Mouse (Mus musculus) embryonic facial prominence, embryonic 12.5 days (tissue): ENCODE results near the gene Fam184a. TPM values are rescaled to one million over a fixed set of nuclear protein-coding genes. Genes with fewer than 3 reads are reported as not detected.

Experiments used
- ATAC-seq: fragments of 200-750 bp; cut with Nextera tagmentation; 2 replicates; pipeline ENCODE4 v1.8.0; 2017; ENCODE audit not compliant: insufficient number of reproducible peaks, insufficient read depth, low FRiP score, low TSS enrichment
- H3K27ac ChIP-seq: fragments of 300-500 bp; sonication (generic); 2 replicates; pipeline ENCODE4 v1.5.1; 2016; ENCODE audit warnings: mild to moderate bottlenecking
- H3K27me3 ChIP-seq: fragments of 300-500 bp; sonication (generic); 2 replicates; pipeline ENCODE4 v1.6.1; 2016; ENCODE audit warnings: mild to moderate bottlenecking, moderate library complexity
- H3K36me3 ChIP-seq: fragments of 300-500 bp; sonication (generic); 2 replicates; pipeline ENCODE4 v1.6.1; 2016; ENCODE audit warnings: mild to moderate bottlenecking
- H3K4me1 ChIP-seq: fragments of 300-500 bp; sonication (generic); 2 replicates; pipeline ENCODE4 v1.6.1; 2016
- H3K4me2 ChIP-seq: fragments of 300-500 bp; sonication (generic); replicated peaks from 2 replicates; pipeline ENCODE4 v1.6.1; 2016; ENCODE audit warnings: mild to moderate bottlenecking, moderate library complexity
- H3K4me3 ChIP-seq: fragments of 300-500 bp; sonication (generic); 2 replicates; pipeline ENCODE4 v1.5.1; 2016; ENCODE audit warnings: mild to moderate bottlenecking
- H3K9ac ChIP-seq: fragments of 300-500 bp; sonication (generic); 2 replicates; pipeline ENCODE4 v1.6.1; 2016; ENCODE audit warnings: mild to moderate bottlenecking, moderate library complexity
- H3K9me3 ChIP-seq: fragments of 300-500 bp; sonication (generic); 2 replicates; pipeline ENCODE4 v1.6.1; 2016; ENCODE audit warnings: mild to moderate bottlenecking, moderate library complexity
- WGBS: fragments of 180-500 bp; shearing (Covaris S2); methylation state at CpG from one replicate; pipeline ENCODE4 v1.1.7; 2016; 5-methylcytosine and 5-hydroxymethylcytosine counted together
- polyA plus RNA-seq: library from polyadenylated mRNA; unstranded; fragments of >200 nt; fragmentation: Nextera tagmentation; extraction: Ambion mirVana; gene quantifications from 2 replicates; pipeline ENCODE4 v1.2.1, GENCODE M21; 2016

The Fam184a gene
- polyA plus RNA-seq, 1 experiment from 2014 or later = 8.4 TPM

DNA sequence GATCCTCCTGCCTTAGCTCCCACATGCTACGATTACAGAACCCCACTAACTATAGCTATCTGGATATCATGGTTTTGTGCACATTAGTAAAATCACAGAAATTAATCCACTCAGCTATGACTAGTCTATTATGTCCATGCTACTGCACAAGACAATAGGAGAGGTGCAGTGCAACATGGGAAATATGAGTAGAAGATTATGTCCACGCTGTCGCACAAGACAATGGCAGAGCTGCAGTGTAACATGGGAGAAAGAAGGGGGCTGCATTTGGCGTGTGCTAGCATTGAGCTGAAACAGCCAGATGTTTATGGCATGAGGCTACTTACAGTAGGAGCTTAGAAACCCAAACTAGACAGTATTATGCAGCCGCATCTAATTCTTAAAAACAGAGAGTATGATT is 8.0 kb downstream of the Fam184a start:
- 66% methylated on average over 5 of the region's 5 CpGs for WGBS
- ATAC-seq = no peak
- H3K9ac ChIP-seq = no peak overlapping the region

DNA sequence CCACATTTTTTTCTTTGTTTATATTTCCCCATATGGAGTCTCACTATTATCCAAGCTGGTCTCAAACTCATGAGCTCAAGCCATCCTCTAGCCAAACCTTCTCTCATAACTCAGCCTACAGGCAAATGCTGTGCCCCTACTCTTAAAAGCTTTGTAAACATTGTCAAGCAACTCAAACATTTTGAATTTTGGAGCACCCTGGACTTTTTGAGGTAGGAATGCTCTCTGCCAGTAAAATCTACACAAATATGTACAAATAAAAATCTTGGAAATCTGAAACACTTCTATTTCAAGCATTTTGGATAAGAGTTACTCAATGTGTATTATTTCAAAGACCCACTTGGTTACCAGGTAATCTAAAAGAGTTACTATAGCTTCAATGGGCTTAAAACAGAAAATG is 10.9 kb downstream of the Fam184a start:
- Histone ChIP-seq H3K4me2 (no peak overlapping the region), H3K27ac (no peak overlapping the region), H3K36me3 (no peaks in the 10 kb centered on the region), H3K4me3 (no peak overlapping the region), H3K9me3 (no peaks in the 10 kb centered on the region), H3K9ac (no peak overlapping the region), H3K4me1 (no peaks in the 10 kb centered on the region), H3K27me3 (no peaks in the 10 kb centered on the region)
- ATAC-seq = no peak

More for the DNA sequence above, 8.0 kb downstream of the Fam184a start:
- Histone ChIP-seq H3K27ac (no peak overlapping the region), H3K27me3 (no peaks in the 10 kb centered on the region), H3K4me1 (no peaks in the 10 kb centered on the region), H3K9me3 (no peaks in the 10 kb centered on the region), H3K36me3 (no peaks in the 10 kb centered on the region), H3K4me2 (no peak overlapping the region), H3K4me3 (no peak overlapping the region)

DNA sequence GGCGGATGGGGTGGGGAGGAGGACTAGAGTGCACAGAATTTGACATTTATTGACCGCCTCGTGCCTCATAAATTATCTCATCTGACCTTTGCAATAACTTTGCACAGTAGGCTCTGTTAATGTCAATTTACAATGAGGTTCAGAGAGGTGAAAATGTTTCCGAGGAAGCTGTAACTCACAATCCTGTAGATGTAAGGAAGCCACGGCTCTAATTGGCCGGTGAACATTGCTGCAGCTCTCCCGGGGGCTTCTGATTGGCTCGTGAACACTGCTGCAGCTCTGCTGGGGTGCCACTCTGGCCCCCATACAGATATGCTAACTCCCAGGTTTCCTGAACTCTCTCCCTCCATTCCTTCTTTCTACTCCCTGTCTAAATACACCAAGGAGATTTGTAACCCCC is 12.1 kb downstream of the Fam184a start:
- no peaks in the 10 kb centered on the region for H3K9me3 ChIP-seq
- H3K4me1 ChIP-seq = no peaks in the 10 kb centered on the region
- no peak for ATAC-seq
- H3K27ac ChIP-seq = no peak overlapping the region
- H3K4me2 ChIP-seq = no peak overlapping the region
- no peak overlapping the region for H3K9ac ChIP-seq
- no peaks in the 10 kb centered on the region for H3K36me3 ChIP-seq
- WGBS = 81% methylated on average over 8 of the region's 8 CpGs
- H3K4me3 ChIP-seq = no peak overlapping the region
- H3K27me3 ChIP-seq = no peaks in the 10 kb centered on the region

- Histone ChIP-seq H3K9ac (no peak overlapping the region), H3K4me3 (no peak overlapping the region), H3K36me3 (no peaks in the 10 kb centered on the region), H3K4me1 (no peaks in the 10 kb centered on the region), H3K4me2 (no peak overlapping the region), H3K27me3 (no peaks in the 10 kb centered on the region), H3K9me3 (no peaks in the 10 kb centered on the region), H3K27ac (no peak overlapping the region)
- no peak for ATAC-seq
- 72% methylated on average over 7 of the region's 7 CpGs for WGBS
Measured at GRCm38 (mm10) chr10:53735201-53735865, 15.6 kb downstream of the Fam184a start.

DNA sequence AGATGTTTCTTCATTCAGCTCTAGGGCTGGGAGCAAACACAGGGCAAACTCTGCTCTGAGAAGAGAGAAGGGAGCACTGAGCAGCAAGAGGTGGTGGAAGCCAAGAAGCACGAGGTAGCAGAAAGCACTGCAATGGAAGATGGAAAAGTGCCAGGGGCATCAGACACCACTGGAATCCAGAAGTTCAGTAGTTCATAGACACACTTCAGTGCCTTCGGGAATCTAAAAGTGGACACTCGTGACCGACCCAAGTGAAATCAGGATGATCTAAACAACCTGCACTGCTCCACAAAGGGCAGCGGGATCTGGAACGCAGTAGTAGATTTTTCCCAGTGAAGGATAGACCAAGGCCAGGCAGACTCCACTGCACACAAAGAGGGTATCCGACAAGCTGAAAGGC is 18.6 kb downstream of the Fam184a start:
- H3K36me3 ChIP-seq = no peaks in the 10 kb centered on the region
- 84% methylated on average over 7 of the region's 7 CpGs for WGBS
- H3K27me3 ChIP-seq = no peaks in the 10 kb centered on the region
- H3K4me1 ChIP-seq = peaks cover 7% of the 10 kb centered on the region; the same call in 1 of the 2 replicates
- H3K9ac ChIP-seq = no peak overlapping the region
- no peak overlapping the region for H3K4me2 ChIP-seq
- H3K9me3 ChIP-seq = no peaks in the 10 kb centered on the region
- H3K27ac ChIP-seq = no peak overlapping the region
- no peak for ATAC-seq
- no peak overlapping the region for H3K4me3 ChIP-seq

- Histone ChIP-seq H3K4me3 (no peak overlapping the region), H3K27me3 (no peaks in the 10 kb centered on the region), H3K9me3 (no peaks in the 10 kb centered on the region), H3K4me2 (no peak overlapping the region), H3K36me3 (no peaks in the 10 kb centered on the region), H3K4me1 (peaks cover 7% of the 10 kb centered on the region; the same call in 1 of the 2 replicates), H3K9ac (no peak overlapping the region), H3K27ac (no peak overlapping the region)
- 0 out of 2 replicates have a peak, but pooled peaks have one; percentile 41 for ATAC-seq
- 17% methylated on average over 1 of the region's 1 CpGs for WGBS
Measured at GRCm38 (mm10) chr10:53728883-53729282, 22.0 kb downstream of the Fam184a start.

GRCm38 (mm10) chr10:53725301-53725700 is 25.6 kb downstream of the Fam184a start:
- 39% methylated on average over 2 of the region's 2 CpGs for WGBS
- Histone ChIP-seq H3K27ac (no peak overlapping the region), H3K36me3 (no peaks in the 10 kb centered on the region), H3K4me2 (no peak overlapping the region), H3K4me3 (no peak overlapping the region), H3K4me1 (peaks cover 7% of the 10 kb centered on the region; the same call in 1 of the 2 replicates), H3K9ac (no peak overlapping the region), H3K9me3 (no peaks in the 10 kb centered on the region), H3K27me3 (no peaks in the 10 kb centered on the region)
- no peak for ATAC-seq

DNA sequence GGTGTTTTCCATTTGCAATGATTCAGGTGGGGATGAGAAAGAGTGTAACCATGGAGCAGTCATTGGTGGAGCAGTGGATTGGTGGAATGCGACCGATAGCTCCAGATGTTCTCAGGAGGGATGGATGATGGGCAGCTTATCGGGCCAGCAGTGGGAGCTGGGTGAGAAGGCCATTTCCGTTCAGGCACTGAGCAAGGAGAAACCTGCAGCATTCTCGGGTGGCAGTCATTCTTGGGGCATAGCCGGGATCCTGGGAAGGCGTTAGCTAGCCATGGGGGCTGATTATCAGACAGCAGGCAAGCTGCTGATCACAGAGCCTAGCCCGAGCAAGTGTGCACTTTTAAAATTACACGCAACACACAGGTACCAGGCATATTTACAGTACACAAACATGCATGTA is 46.4 kb downstream of the Fam184a start:
- H3K4me3 ChIP-seq = no peak overlapping the region
- H3K9me3 ChIP-seq = 0 out of 2 replicates have a peak, but pooled peaks cover 2% of the 10 kb centered on the region
- H3K4me1 ChIP-seq = no peaks in the 10 kb centered on the region
- ATAC-seq = no peak
- no peaks in the 10 kb centered on the region for H3K36me3 ChIP-seq
- H3K27me3 ChIP-seq = no peaks in the 10 kb centered on the region
- WGBS = 92% methylated on average over 9 of the region's 9 CpGs
- no peak overlapping the region for H3K9ac ChIP-seq
- no peak overlapping the region for H3K27ac ChIP-seq
- H3K4me2 ChIP-seq = no peak overlapping the region

- Histone ChIP-seq H3K4me1 (no peaks in the 10 kb centered on the region), H3K27me3 (no peaks in the 10 kb centered on the region), H3K9me3 (0 out of 2 replicates have a peak, but pooled peaks cover 2% of the 10 kb centered on the region), H3K36me3 (no peaks in the 10 kb centered on the region), H3K4me2 (no peak overlapping the region), H3K4me3 (no peak overlapping the region), H3K27ac (no peak overlapping the region), H3K9ac (no peak overlapping the region)
- ATAC-seq = no peak
- WGBS = 88% methylated on average over 10 of the region's 10 CpGs
Measured at GRCm38 (mm10) chr10:53698531-53698930, 52.4 kb downstream of the Fam184a start.

GRCm38 (mm10) chr10:53694757-53695156 is 56.2 kb downstream of the Fam184a start:
- Histone ChIP-seq H3K4me2 (no peak overlapping the region), H3K36me3 (no peaks in the 10 kb centered on the region), H3K4me3 (no peak overlapping the region), H3K27me3 (no peaks in the 10 kb centered on the region), H3K9ac (no peak overlapping the region), H3K9me3 (no peaks in the 10 kb centered on the region), H3K27ac (no peak overlapping the region), H3K4me1 (no peaks in the 10 kb centered on the region)
- WGBS = 80% methylated on average over 5 of the region's 5 CpGs
- ATAC-seq = no peak

DNA sequence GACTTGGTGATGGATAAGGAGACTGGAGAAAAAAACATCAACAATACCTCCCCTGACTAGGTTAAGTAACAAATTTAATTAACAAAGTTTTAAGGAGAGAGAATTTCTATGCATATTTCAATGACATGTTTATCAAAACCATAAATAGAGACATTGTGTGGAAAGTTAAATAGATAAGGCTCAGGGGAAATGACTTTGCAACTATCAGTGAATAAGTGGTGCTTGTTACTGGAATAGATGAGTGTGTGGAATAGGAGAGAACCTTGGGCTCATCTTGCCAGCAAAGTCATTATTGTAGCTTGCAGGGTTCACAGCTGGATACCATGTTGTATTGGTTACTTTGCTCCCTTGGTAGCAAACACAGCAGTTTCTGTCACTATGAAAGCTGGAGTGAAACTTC is 59.7 kb downstream of the Fam184a start:
- H3K9me3 ChIP-seq = no peaks in the 10 kb centered on the region
- H3K27me3 ChIP-seq = no peaks in the 10 kb centered on the region
- no peak overlapping the region for H3K4me3 ChIP-seq
- H3K4me1 ChIP-seq = no peaks in the 10 kb centered on the region
- H3K36me3 ChIP-seq = no peaks in the 10 kb centered on the region
- no peak overlapping the region for H3K4me2 ChIP-seq
- no peak overlapping the region for H3K27ac ChIP-seq
- no peak for ATAC-seq
- no peak overlapping the region for H3K9ac ChIP-seq

DNA sequence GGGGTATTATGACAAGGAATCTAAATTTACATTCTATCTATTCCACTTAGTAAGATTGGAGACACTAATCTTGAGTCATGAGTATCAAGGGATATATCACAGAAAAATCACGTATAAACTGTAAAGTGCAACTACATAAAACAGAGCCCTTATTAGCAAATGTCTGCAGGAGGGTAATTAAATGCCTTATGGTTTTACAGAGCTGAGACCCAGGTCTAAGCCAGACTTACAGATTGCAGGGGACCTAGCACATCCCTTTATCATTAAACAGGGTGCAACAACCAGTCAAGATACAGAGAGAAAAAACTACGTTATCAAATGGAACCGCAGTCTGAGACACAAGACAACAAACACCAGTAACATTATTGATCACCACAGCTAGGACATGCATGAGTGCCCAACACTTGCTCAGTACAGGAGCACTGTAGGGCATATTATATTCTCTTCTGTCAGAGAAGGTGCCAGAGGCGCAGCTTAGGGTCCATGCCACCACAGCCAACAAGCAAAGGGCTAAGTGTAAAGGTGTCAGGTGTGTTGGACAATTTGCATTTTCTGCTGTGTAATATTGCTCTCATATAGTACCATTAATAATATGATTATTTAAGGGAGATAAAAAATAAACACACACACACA is 61.9 kb downstream of the Fam184a start:
- no peak overlapping the region for H3K9ac ChIP-seq
- ATAC-seq = no peak
- 92% methylated on average over 4 of the region's 4 CpGs for WGBS
- no peaks in the 10 kb centered on the region for H3K27me3 ChIP-seq
- no peaks in the 10 kb centered on the region for H3K4me1 ChIP-seq
- no peak overlapping the region for H3K27ac ChIP-seq
- H3K9me3 ChIP-seq = no peaks in the 10 kb centered on the region
- no peak overlapping the region for H3K4me3 ChIP-seq
- no peaks in the 10 kb centered on the region for H3K36me3 ChIP-seq
- no peak overlapping the region for H3K4me2 ChIP-seq
